Mouse (Mus musculus): ENCODE data around the gene Usp20. TPM values are rescaled to one million over a fixed set of nuclear protein-coding genes. Genes with fewer than 3 reads are reported as not detected.

The Usp20 gene
- polyA plus RNA-seq, 1 experiment from 2014 or later, result 4.0 TPM

DNA sequence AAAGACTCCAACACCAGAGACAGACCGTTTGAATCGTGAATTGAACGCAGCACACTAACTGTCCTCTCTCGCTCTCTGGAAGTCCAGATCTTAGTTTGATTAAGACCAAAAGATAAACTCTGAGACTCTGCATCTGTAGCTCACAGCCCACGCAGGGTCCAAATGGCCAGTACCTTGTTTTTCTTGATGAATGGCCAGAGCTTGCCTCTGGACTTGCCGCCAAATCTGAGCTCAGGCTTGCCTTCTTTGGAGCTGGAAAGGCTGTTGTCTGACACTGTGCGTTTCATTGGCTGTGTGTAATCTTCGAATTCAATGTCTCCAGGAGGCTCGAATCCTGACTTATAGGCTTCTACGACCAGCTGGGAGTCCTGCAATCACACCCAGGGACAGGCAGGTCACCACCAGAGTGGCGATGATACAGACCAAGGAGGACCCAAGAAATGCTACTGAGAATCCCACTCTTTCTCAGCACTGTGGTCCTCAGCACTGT, 71.8 kb downstream of the Usp20 start:
- no peak for TF ChIP-seq CTCF (IDR thresholded peaks at IDR 0.05; ENCODE audit: low read depth)
- Histone ChIP-seq H3K27ac (ENCODE audit: low read depth, low read length) (no peak overlapping the region), H3K4me1 (replicated peaks; ENCODE audit: control insufficient read depth, insufficient read depth, low read length) (no peaks in the 10 kb centered on the region), H3K27me3 (replicated peaks; ENCODE audit: control insufficient read depth, insufficient read depth, low read length) (no peaks in the 10 kb centered on the region), H3K4me3 (ENCODE audit: low read depth, low read length) (no peak overlapping the region), H3K4me2 (replicated peaks; ENCODE audit: low read depth) (no peak overlapping the region), H3K36me3 (ENCODE audit: control insufficient read depth, insufficient read depth) (peaks cover 39% of the 10 kb centered on the region), H3K9ac (ENCODE audit: low read depth, low read length) (no peak overlapping the region), H3K9me3 (ENCODE audit: control insufficient read depth) (no peaks in the 10 kb centered on the region)
- WGBS, result 90% methylated on average over 11 of the region's 11 CpGs
- no peak for ATAC-seq

DNA sequence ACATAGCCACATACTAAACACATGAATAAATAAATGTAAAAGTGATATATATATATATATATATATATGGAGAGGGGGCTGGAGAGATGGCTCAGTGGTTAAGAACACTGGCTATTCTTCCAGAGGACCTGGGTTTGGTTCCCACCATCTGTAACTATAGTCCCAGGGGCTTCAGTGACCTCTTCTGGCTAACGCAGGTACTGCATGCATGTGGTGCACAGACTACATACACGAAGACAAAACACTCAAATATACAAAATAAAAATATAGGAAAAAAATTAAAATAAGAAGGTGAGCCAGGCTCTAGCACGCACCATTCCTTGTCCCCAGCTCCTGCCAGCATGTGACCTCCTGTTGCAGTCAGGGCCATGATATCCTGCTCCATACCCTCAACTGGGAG, 74.0 kb downstream of the Usp20 start:
- peaks cover 39% of the 10 kb centered on the region for H3K36me3 ChIP-seq (ENCODE audit: control insufficient read depth, insufficient read depth)

DNA sequence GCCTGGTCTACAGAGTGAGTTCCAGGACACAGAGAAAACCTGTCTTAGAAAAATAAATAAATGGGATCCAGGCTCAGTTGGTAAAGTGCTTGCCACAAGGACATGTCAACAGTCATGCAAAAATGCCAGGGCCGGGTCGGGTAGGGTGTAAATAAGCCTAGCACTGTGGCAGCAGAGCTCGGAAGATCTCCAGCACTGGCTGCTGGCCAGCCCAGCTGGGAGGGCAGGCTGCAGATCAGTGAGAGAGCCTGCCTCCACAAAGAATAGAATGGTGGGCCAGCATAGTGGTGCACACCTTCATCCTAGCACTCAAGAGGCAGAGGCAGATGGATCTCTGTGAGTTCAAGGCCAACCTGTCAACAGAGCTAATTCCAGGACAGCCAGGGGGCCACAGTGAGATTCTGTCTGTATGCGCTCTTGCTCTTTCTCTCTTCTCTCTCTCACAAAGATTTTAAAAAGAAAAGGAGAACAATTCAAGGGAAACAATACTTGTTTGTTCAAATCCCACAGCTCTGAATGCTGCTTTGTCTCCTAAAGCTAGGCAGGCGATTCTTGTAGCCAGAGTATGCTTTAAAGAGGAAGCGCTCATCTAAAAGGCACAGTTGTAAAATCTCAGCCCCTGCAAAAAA, 75.6 kb downstream of the Usp20 start:
- no peak for TF ChIP-seq CTCF (IDR thresholded peaks at IDR 0.05; ENCODE audit: low read depth)
- H3K4me1 ChIP-seq (replicated peaks; ENCODE audit: control insufficient read depth, insufficient read depth, low read length), result no peaks in the 10 kb centered on the region
- no peak overlapping the region for H3K9ac ChIP-seq (ENCODE audit: low read depth, low read length)
- H3K4me2 ChIP-seq (replicated peaks; ENCODE audit: low read depth), result no peak overlapping the region
- peaks cover 30% of the 10 kb centered on the region for H3K36me3 ChIP-seq (ENCODE audit: control insufficient read depth, insufficient read depth)
- no peak for ATAC-seq
- H3K27me3 ChIP-seq (replicated peaks; ENCODE audit: control insufficient read depth, insufficient read depth, low read length), result no peaks in the 10 kb centered on the region
- H3K9me3 ChIP-seq (ENCODE audit: control insufficient read depth), result no peaks in the 10 kb centered on the region
- no peak overlapping the region for H3K4me3 ChIP-seq (ENCODE audit: low read depth, low read length)
- WGBS, result 81% methylated on average over 6 of the region's 6 CpGs
- H3K27ac ChIP-seq (ENCODE audit: low read depth, low read length), result no peak overlapping the region

More for the DNA sequence above, 74.0 kb downstream of the Usp20 start:
- Histone ChIP-seq H3K9ac (ENCODE audit: low read depth, low read length) (no peak overlapping the region), H3K4me3 (ENCODE audit: low read depth, low read length) (no peak overlapping the region), H3K9me3 (ENCODE audit: control insufficient read depth) (no peaks in the 10 kb centered on the region), H3K4me1 (replicated peaks; ENCODE audit: control insufficient read depth, insufficient read depth, low read length) (no peaks in the 10 kb centered on the region), H3K27ac (ENCODE audit: low read depth, low read length) (no peak overlapping the region), H3K4me2 (replicated peaks; ENCODE audit: low read depth) (no peak overlapping the region), H3K27me3 (replicated peaks; ENCODE audit: control insufficient read depth, insufficient read depth, low read length) (no peaks in the 10 kb centered on the region)
- no peak for ATAC-seq
- 99% methylated on average over 3 of the region's 3 CpGs for WGBS
- peak; percentile 34 for TF ChIP-seq CTCF (IDR thresholded peaks at IDR 0.05; ENCODE audit: low read depth)

DNA sequence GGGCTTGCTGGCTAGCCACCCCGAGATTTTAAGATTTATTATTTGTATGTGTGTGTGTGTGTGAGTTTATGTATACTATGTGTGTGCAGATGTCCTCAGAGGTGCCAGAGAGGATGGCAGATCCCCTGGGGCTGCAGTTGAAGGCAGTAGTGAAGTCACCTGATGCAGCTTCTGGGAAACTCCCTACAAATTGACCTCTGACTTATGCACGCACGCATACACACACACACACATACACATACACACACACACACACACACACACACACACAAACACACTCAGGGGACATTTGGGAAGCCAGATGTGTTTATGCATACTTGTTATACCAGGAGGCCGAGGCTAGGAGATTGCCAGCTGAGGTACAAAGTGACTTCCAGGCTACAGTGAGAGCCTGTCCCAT, 76.4 kb downstream of the Usp20 start:
- 80% methylated on average over 4 of the region's 4 CpGs for WGBS
- peaks cover 29% of the 10 kb centered on the region for H3K36me3 ChIP-seq (ENCODE audit: control insufficient read depth, insufficient read depth)
- H3K27ac ChIP-seq (ENCODE audit: low read depth, low read length), result no peak overlapping the region
- no peak for ATAC-seq
- H3K9ac ChIP-seq (ENCODE audit: low read depth, low read length), result no peak overlapping the region
- no peaks in the 10 kb centered on the region for H3K27me3 ChIP-seq (replicated peaks; ENCODE audit: control insufficient read depth, insufficient read depth, low read length)
- H3K4me2 ChIP-seq (replicated peaks; ENCODE audit: low read depth), result no peak overlapping the region
- no peak for TF ChIP-seq CTCF (IDR thresholded peaks at IDR 0.05; ENCODE audit: low read depth)
- H3K4me3 ChIP-seq (ENCODE audit: low read depth, low read length), result no peak overlapping the region
- H3K4me1 ChIP-seq (replicated peaks; ENCODE audit: control insufficient read depth, insufficient read depth, low read length), result no peaks in the 10 kb centered on the region
- H3K9me3 ChIP-seq (ENCODE audit: control insufficient read depth), result no peaks in the 10 kb centered on the region

DNA sequence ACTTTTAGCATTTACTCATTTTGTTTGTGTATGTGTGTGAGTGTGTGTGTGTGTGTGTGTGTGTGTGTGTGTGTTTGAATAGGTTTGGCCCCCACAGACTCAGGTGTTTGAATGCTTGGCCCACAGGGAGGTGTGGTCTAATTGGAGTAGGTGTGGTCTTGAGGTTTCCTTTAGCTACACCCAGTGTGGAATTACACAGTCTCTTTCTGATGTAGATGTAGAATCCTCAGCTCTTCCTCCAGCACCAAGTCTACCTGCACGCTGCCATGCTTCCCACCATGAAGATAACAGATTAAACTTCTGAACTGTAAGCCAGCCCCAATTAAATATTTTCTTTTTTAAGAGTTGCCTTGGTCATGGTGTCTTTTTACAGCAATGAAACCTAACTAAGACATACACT, 78.2 kb downstream of the Usp20 start:
- Histone ChIP-seq H3K9ac (ENCODE audit: low read depth, low read length) (no peak overlapping the region), H3K9me3 (ENCODE audit: control insufficient read depth) (no peaks in the 10 kb centered on the region), H3K4me3 (ENCODE audit: low read depth, low read length) (no peak overlapping the region), H3K4me1 (replicated peaks; ENCODE audit: control insufficient read depth, insufficient read depth, low read length) (no peaks in the 10 kb centered on the region), H3K27me3 (replicated peaks; ENCODE audit: control insufficient read depth, insufficient read depth, low read length) (no peaks in the 10 kb centered on the region), H3K27ac (ENCODE audit: low read depth, low read length) (no peak overlapping the region), H3K36me3 (ENCODE audit: control insufficient read depth, insufficient read depth) (peaks cover 26% of the 10 kb centered on the region), H3K4me2 (replicated peaks; ENCODE audit: low read depth) (no peak overlapping the region)
- TF ChIP-seq CTCF (IDR thresholded peaks at IDR 0.05; ENCODE audit: low read depth), result no peak
- no peak for ATAC-seq
- WGBS, result 96% methylated on average over 1 of the region's 1 CpGs

DNA sequence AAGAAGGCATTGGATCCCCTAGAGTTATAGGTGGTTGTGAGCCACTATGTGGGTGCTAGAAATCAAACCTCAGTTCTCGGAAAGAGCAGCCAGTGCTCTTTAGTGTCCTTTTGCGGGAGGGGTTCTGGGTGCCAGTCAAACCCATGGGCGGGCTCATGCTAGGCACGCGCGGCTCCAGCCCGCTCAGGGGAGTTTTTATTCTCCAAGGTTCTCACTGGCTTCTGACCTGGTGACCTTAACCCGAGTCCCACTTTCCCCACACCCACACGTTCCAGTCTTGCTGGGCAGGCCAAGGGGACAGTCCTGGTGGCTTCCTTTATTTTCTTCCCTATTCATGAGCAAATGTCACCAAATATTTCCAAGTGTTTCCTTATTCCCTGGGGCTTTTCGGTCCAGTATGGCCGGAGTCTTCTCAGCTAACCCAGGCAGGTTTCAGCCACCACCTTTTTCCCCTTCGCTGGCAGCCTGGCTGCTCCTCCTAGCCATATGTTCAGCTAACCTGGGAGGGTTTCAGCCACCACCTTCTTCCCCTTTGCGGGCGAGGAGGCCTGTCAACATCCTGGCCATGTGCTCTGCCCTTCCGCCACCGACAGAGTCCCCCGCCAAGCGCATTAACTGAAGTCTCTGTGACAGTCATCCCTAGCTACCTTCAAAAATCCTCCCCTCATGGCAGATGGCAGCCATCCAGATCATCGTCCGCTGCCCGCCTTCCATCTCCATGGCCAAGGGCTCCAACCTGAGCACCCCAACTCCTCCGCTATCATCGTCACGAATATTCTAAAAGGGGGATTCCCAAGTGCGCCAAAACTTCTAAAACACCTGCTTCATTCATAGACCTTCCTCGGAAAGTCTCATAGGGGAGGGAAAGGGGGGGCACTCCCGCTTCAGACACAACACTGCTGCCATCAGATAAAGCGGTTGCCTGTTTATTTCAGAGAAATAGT, 79.0 kb downstream of the Usp20 start:
- Histone ChIP-seq H3K9ac (ENCODE audit: low read depth, low read length) (no peak overlapping the region), H3K4me3 (ENCODE audit: low read depth, low read length) (no peak overlapping the region), H3K4me1 (replicated peaks; ENCODE audit: control insufficient read depth, insufficient read depth, low read length) (no peaks in the 10 kb centered on the region), H3K27me3 (replicated peaks; ENCODE audit: control insufficient read depth, insufficient read depth, low read length) (no peaks in the 10 kb centered on the region), H3K4me2 (replicated peaks; ENCODE audit: low read depth) (no peak overlapping the region), H3K27ac (ENCODE audit: low read depth, low read length) (no peak overlapping the region), H3K36me3 (ENCODE audit: control insufficient read depth, insufficient read depth) (peaks cover 18% of the 10 kb centered on the region; the same call in 1 of the 2 replicates), H3K9me3 (ENCODE audit: control insufficient read depth) (no peaks in the 10 kb centered on the region)
- no peak for ATAC-seq
- WGBS, result 88% methylated on average over 28 of the region's 28 CpGs
- TF ChIP-seq CTCF (IDR thresholded peaks at IDR 0.05; ENCODE audit: low read depth), result no peak

Measured in intestine, postnatal 0 days (tissue).